Mouse (Mus musculus): ENCODE data around the gene Spaca5.

Spaca5 gene

DNA sequence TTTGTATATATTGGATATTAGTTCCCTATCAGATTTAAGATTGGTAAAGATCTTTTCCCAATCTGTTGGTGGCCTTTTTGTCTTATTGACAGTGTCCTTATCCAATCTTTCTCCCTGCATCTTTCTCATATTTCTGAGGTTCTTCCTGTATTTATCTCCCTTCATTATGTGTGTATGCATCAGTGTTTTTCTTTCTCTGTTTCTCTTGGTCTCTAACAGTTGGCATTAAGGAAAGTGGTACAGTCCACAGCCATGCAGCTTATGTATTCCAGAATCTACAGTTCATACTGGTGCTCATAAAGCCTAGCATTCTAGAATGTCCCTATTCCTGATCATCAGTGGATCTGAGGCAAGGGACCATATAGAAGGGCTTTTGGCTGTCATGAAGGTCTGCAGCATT, at the start of gene Spaca5:
Gene Spaca5, plus strand, starts transcription at position 301 of the 400 bp plus-strand sequence.
- DNase-seq = no peak

DNA sequence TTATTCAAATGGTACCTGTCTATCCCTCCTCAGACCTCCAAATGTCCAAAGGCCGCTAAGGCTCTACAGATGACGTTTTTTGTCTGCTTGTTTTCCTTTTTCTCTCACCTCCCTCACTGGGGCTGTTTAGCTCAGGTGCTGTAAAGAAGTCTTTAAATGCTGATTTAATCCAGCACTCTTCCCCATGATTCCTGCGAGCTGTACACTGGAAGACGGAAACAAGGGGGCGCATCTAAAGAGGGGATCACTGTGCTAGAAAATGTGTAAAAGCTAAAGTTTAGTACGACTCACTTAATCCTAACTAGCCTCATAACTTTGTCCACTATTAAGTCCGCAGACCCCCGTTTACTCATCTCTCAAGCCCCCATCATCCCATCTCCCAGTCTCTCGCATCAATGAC, 6.7 kb upstream of the Spaca5 start:
- no peak for DNase-seq

GRCm38 (mm10) chrX:21061866-21062543, 6.2 kb upstream of the Spaca5 start, which contains the start of gene Zfp182:
Gene Zfp182 (minus strand): TSS chrX:21062316.
- DNase-seq = peak; percentile 72

GRCm38 (mm10) chrX:21062544-21062890, 5.7 kb upstream of the Spaca5 start:
- DNase-seq = no peak

GRCm38 (mm10) chrX:21088645-21088982, 20.4 kb downstream of the Spaca5 start:
- DNase-seq = no peak

DNA sequence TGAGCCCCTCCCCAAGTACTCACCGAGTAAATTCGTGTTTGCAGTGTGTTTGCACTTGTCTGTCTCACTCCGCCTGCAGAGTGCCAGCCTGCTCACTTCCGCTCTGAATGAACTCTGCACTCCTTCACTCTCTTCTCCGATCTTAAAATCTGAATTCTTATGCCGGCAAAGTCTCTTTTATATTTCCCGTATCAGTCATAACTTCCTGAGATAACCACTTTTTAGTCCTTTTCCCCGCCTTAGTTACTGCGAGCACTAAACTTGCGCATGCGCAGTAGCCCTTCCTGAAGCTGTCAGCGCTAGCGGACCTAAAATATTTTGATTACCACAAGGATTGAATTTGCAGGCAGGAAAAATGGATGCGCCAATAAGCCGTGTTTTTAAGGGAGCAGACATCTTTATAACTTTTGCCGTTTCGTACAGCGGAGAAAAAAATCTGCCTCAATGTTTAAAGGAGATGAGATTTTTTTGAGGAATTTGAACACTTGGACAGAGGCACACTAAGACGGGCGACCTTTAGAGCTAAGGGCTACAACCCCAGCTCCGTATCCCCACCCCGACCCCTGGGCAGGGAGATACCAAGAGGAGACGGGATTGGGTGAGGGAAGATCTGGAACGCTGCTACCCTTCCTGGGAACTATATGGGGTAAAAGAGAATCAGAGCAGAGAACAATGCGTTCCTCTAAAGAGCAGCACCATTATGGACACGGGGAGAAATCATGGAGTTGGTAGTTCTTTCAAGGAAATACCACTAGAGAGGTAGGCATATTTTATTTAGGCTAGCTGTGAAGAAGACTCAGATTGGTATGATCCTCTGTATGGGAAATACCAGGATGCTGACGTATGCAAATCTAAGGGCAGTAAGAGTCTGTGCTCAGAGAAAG, 21.0 kb downstream of the Spaca5 start, which contains the start of gene Zfp300:
Gene Zfp300, minus strand, starts transcription at position 545 of the 884 bp plus-strand sequence.
- peak; percentile 63 for DNase-seq

- peak; percentile 5 for DNase-seq
Observed at GRCm38 (mm10) chrX:21089867-21090239, 21.6 kb downstream of the Spaca5 start.

DNA sequence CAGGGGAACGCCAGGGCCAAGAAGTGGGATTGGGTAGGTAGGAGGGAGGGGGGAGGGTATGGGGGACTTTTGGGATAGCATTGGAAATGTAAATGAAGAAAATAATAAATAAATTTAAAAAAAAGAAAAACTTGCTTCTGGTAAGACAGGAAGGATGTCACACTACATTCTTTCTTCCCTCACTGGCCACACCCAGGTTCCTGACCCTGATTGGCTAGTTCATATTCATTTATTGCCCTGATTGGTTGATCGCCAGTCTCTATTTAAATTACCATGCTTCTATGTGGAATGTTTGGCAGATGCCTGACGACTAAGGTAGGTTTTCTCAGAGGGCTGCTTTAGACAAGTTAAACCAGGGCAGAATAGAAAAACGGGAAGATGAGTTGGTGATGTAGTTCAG, 47.3 kb downstream of the Spaca5 start, which contains the start of gene Ssxa1:
Gene Ssxa1, plus strand, starts transcription at position 301 of the 400 bp plus-strand sequence.
- DNase-seq = no peak

Measured in right cerebral cortex, postnatal 14 days (tissue).